9 mouse cellular contexts compared by ENCODE assay signal in the genomic region with DNA sequence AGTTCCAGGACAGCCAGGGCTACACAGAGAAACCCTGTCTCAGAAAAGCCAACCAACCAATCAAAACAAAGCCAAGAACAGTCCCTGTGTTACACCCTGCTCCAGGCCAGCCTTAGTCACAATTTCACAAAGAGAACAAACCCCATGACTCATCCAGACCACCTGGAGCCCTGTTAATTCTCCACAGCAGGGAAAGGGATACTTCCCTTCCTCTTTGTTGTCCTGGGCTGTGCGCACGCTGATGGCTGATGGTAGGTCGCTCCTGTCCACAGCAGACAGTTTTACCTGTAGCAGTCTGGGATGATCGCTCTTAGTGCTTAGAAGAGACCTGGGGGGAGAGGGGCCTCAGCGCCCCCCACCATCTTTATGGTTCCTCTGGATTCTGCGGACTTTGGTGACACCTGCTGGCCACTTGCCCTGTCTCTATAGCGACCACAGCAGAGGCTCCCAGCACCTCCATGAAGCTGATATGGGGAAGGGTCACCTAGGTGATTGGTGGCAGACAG. TPM values are rescaled to one million over a fixed set of nuclear protein-coding genes. Genes with fewer than 3 reads are reported as not detected.
DNase-seq lines count a peak whose midpoint lies in the region; ATAC-seq and TF ChIP-seq lines count a peak whose summit lies in the region.
"Had no signal": no experiment of that assay in that cellular context is flagged by ENCODE, and none has a peak within 500 bp of the region (broad histone marks: within the 10 kb centered on the region; RNA-seq: fewer than 3 reads in every experiment).

No protein-coding gene starts in this region.

- no peak for TF ChIP-seq POLR2A in cortical plate, adult 2 months (IDR thresholded peaks at IDR 0.05; ENCODE audit: extremely low read depth, insufficient read depth, low read length)

- CTCF ChIA-PET in Patski (lab: Charles Lee), result interaction anchor here (0.6 to 3.1 kb wide), 7 partner anchors 9 to 74 kb away, joined by 3 to 17 read pairs (median 4); no protein-coding TSS in a partner anchor

- no peaks in the 10 kb centered on the region for H3K9me3 ChIP-seq in liver, embryonic 14.5 days (ENCODE audit: control insufficient read depth, low read length)
- no peaks in the 10 kb centered on the region for H3K9me3 ChIP-seq in liver, embryonic 11.5 days (ENCODE audit: control insufficient read depth, low read length)
- H3K9me3 ChIP-seq in intestine, embryonic 14.5 days (ENCODE audit: control insufficient read depth, low read length), result no peaks in the 10 kb centered on the region
- H3K9me3 ChIP-seq: megakaryocyte, embryonic 14.5 days had no signal

- no peak for ATAC-seq in liver, embryonic 14.5 days (ENCODE audit: insufficient read depth)
- no peak for ATAC-seq in liver, embryonic 11.5 days (replicated peaks; ENCODE audit: low FRiP score)
- ATAC-seq in Patski, result peak; percentile 76
- 0 out of 2 replicates have a peak, but pooled peaks have one; percentile 25 for ATAC-seq in intestine, embryonic 14.5 days (replicated peaks; ENCODE audit: low FRiP score, low TSS enrichment, low read depth)
- no peak for ATAC-seq in megakaryocyte progenitor cell, adult 5-6 weeks (replicated peaks; ENCODE audit: poor library complexity)

- TF ChIP-seq CTCF in liver, embryonic 14.5 days (IDR thresholded peaks at IDR 0.05; ENCODE audit: low read depth), result peak; percentile 60
- peak; percentile 76 for TF ChIP-seq CTCF in Patski (IDR thresholded peaks at IDR 0.05)
- TF ChIP-seq CTCF in cortical plate, adult 2 months (IDR thresholded peaks at IDR 0.05; ENCODE audit: extremely low read depth, insufficient read depth, low read length), result peak; percentile 42; the same call in 1 of the 2 replicates

- no peak for TF ChIP-seq EP300 in liver, embryonic 14.5 days (IDR thresholded peaks at IDR 0.05; ENCODE audit: low read depth)

- 32% methylated on average over 7 of the region's 7 CpGs for WGBS in liver, embryonic 14.5 days (ENCODE audit: insufficient replicate concordance)
- 27% methylated on average over 7 of the region's 7 CpGs for WGBS in liver, embryonic 11.5 days
- 29% methylated on average over 7 of the region's 7 CpGs for WGBS in intestine, embryonic 14.5 days

- H3K36me3 ChIP-seq in liver, embryonic 14.5 days (replicated peaks; ENCODE audit: control insufficient read depth, insufficient read depth, low read depth), result no peaks in the 10 kb centered on the region
- H3K36me3 ChIP-seq in liver, embryonic 11.5 days (ENCODE audit: control insufficient read depth, insufficient read depth, low read length), result no peaks in the 10 kb centered on the region
- no peaks in the 10 kb centered on the region for H3K36me3 ChIP-seq in intestine, embryonic 14.5 days (ENCODE audit: control insufficient read depth, insufficient read depth, low read length)

- no peak overlapping the region for H3K4me2 ChIP-seq in liver, embryonic 14.5 days (ENCODE audit: low read depth)
- H3K4me2 ChIP-seq in liver, embryonic 11.5 days, result no peak overlapping the region
- no peak overlapping the region for H3K4me2 ChIP-seq in intestine, embryonic 14.5 days (ENCODE audit: low read length)

- no peaks in the 10 kb centered on the region for H3K27me3 ChIP-seq in liver, embryonic 14.5 days (ENCODE audit: control insufficient read depth, insufficient read depth, low read length)
- no peaks in the 10 kb centered on the region for H3K27me3 ChIP-seq in liver, embryonic 11.5 days (replicated peaks; ENCODE audit: control insufficient read depth, insufficient read depth, low read length)
- H3K27me3 ChIP-seq in Patski, result no peaks in the 10 kb centered on the region
- H3K27me3 ChIP-seq in intestine, embryonic 14.5 days (replicated peaks; ENCODE audit: control insufficient read depth, insufficient read depth, low read length), result no peaks in the 10 kb centered on the region

- POLR2A ChIA-PET in Patski (lab: Charles Lee), result interaction anchor here (0.6 to 3.2 kb wide), 4 partner anchors 13 to 74 kb away, joined by 3 to 16 read pairs (median 5); no protein-coding TSS in a partner anchor

- in situ Hi-C loops in Patski (cut with MboI; ENCODE audit: low pct_unique_long_range_greater_than_20kb), result loop anchor here (10.0 kb wide), 1 partner anchor 77 kb away; no protein-coding TSS in a partner anchor

- no peak overlapping the region for H3K27ac ChIP-seq in liver, embryonic 14.5 days
- no peak overlapping the region for H3K27ac ChIP-seq in liver, embryonic 11.5 days (ENCODE audit: low read depth, low read length)
- H3K27ac ChIP-seq in cortical plate, adult 2 months (ENCODE audit: insufficient read depth, low read length), result no peak overlapping the region
- H3K27ac ChIP-seq in intestine, embryonic 14.5 days (ENCODE audit: low read depth), result no peak overlapping the region

- H3K9ac ChIP-seq in liver, embryonic 14.5 days (replicated peaks), result no peak overlapping the region
- H3K9ac ChIP-seq in liver, embryonic 11.5 days (ENCODE audit: low read depth, low read length), result no peak overlapping the region
- no peak overlapping the region for H3K9ac ChIP-seq in intestine, embryonic 14.5 days (ENCODE audit: low read length)

- H3K4me1 ChIP-seq in liver, embryonic 14.5 days (replicated peaks; ENCODE audit: control insufficient read depth in 2 of 2, insufficient read depth in 2 of 2, low read length in 1 of 2), result 0 out of 4 replicates have a peak, but pooled peaks cover 0 to 2% of the 10 kb centered on the region in 2 experiments
- no peaks in the 10 kb centered on the region for H3K4me1 ChIP-seq in liver, embryonic 11.5 days (replicated peaks; ENCODE audit: control insufficient read depth, insufficient read depth, low read length)
- no peaks in the 10 kb centered on the region for H3K4me1 ChIP-seq in cortical plate, adult 2 months (ENCODE audit: control insufficient read depth, insufficient read depth, low read length)
- H3K4me1 ChIP-seq in intestine, embryonic 14.5 days (replicated peaks; ENCODE audit: control insufficient read depth, insufficient read depth, low read length), result no peaks in the 10 kb centered on the region
- H3K4me1 ChIP-seq: megakaryocyte, embryonic 14.5 days had no signal

- no peak overlapping the region for H3K4me3 ChIP-seq in liver, embryonic 14.5 days (ENCODE audit: insufficient read depth in 1 of 2, low read depth in 2 of 2, low read length in 2 of 2)
- no peak overlapping the region for H3K4me3 ChIP-seq in liver, embryonic 11.5 days (ENCODE audit: low read depth, low read length)
- H3K4me3 ChIP-seq in cortical plate, adult 2 months (ENCODE audit: insufficient read depth, low read length), result no peak overlapping the region
- no peak overlapping the region for H3K4me3 ChIP-seq in intestine, embryonic 14.5 days (ENCODE audit: low read depth, low read length)
- H3K4me3 ChIP-seq: megakaryocyte, embryonic 14.5 days had no signal

- no peak for DNase-seq in liver, embryonic 14.5 days (ENCODE audit: low read depth in 3 of 3, low spot score in 3 of 3)
- DNase-seq in liver, embryonic 11.5 days (ENCODE audit: low spot score), result no peak
- peak; percentile 64 for DNase-seq in Patski (ENCODE audit: low read depth, low spot score)
- DNase-seq in intestine, embryonic 14.5 days (ENCODE audit: low spot score), result peak; percentile 68
- DNase-seq in lung, postnatal 25 days (ENCODE audit: low spot score), result peak; percentile 18
- no peak for DNase-seq in frontal cortex, postnatal 10 days (ENCODE audit: low spot score in 2 of 2)

RNA-seq across cellular contexts. Expression of gene Tnrc18, which starts 24.7 kb away (rescaled TPM):
- 2.3 and 2.8 TPM in 2 replicates for polyA plus RNA-seq in liver, embryonic 14.5 days (2012; rRNA removed)
- polyA plus RNA-seq in liver, embryonic 14.5 days (2014; fragmentation: Nextera tagmentation; extraction: Ambion mirVana), result 2.9 and 3.4 TPM in 2 replicates
- polyA plus RNA-seq in liver, embryonic 11.5 days (2014; fragmentation: Nextera tagmentation; extraction: Ambion mirVana), result 10.9 and 11.1 TPM in 2 replicates
- polyA plus RNA-seq in Patski (2021), result 116 TPM
- polyA plus RNA-seq in cortical plate, adult 2 months (2012; rRNA removed), result 29.6 and 31.7 TPM in 2 replicates
- 31.3 TPM in 2 replicates for polyA plus RNA-seq in intestine, embryonic 14.5 days (2014; fragmentation: Nextera tagmentation; extraction: Ambion mirVana)
- total RNA-seq in megakaryocyte progenitor cell, adult 5-6 weeks (2015), result 27.3 and 30.2 TPM in 2 replicates
- total RNA-seq in megakaryocyte progenitor cell, adult 5-6 weeks (2017), result 10.9 and 14.5 TPM in 2 replicates

RNA-seq across cellular contexts. Expression of gene Fbxl18, which starts 53.0 kb away (rescaled TPM):
- polyA plus RNA-seq in liver, embryonic 14.5 days (2012; rRNA removed), result 1.9 and 2.2 TPM in 2 replicates
- 1.6 and 2.0 TPM in 2 replicates for polyA plus RNA-seq in liver, embryonic 14.5 days (2014; fragmentation: Nextera tagmentation; extraction: Ambion mirVana)
- 6.7 TPM in 2 replicates for polyA plus RNA-seq in liver, embryonic 11.5 days (2014; fragmentation: Nextera tagmentation; extraction: Ambion mirVana)
- 11.1 TPM for polyA plus RNA-seq in Patski (2021)
- 22.4 and 22.7 TPM in 2 replicates for polyA plus RNA-seq in cortical plate, adult 2 months (2012; rRNA removed)
- polyA plus RNA-seq in intestine, embryonic 14.5 days (2014; fragmentation: Nextera tagmentation; extraction: Ambion mirVana), result 10.3 and 10.8 TPM in 2 replicates
- 1.9 and 2.2 TPM in 2 replicates for total RNA-seq in megakaryocyte progenitor cell, adult 5-6 weeks (2015)
- 2.4 and 2.6 TPM in 2 replicates for total RNA-seq in megakaryocyte progenitor cell, adult 5-6 weeks (2017)

Comparison
In these comparisons a context has a peak if more than half of its experiments do, and no peak if none do; other contexts are left out.
1. ATAC-seq: peak in Patski (single experiment) and intestine, embryonic 14.5 days (single experiment); none in liver, embryonic 14.5 days (single experiment), liver, embryonic 11.5 days (single experiment) and megakaryocyte progenitor cell, adult 5-6 weeks (single experiment).
2. DNase-seq: peak in Patski (single experiment), intestine, embryonic 14.5 days (single experiment) and lung, postnatal 25 days (single experiment); none in liver, embryonic 14.5 days (0 of 3), liver, embryonic 11.5 days (single experiment) and frontal cortex, postnatal 10 days (0 of 2).
3. Peak in every context shown above with its lines, with median percentiles within 50 percentile points of each other: CTCF ChIP-seq.